Mouse (Mus musculus): ENCODE data around the gene Aldh1b1. TPM values are rescaled to one million over a fixed set of nuclear protein-coding genes. Genes with fewer than 3 reads are reported as not detected.

Gene Aldh1b1
- polyA plus RNA-seq, 1 experiment from 2014 or later, result 11.8 TPM

DNA sequence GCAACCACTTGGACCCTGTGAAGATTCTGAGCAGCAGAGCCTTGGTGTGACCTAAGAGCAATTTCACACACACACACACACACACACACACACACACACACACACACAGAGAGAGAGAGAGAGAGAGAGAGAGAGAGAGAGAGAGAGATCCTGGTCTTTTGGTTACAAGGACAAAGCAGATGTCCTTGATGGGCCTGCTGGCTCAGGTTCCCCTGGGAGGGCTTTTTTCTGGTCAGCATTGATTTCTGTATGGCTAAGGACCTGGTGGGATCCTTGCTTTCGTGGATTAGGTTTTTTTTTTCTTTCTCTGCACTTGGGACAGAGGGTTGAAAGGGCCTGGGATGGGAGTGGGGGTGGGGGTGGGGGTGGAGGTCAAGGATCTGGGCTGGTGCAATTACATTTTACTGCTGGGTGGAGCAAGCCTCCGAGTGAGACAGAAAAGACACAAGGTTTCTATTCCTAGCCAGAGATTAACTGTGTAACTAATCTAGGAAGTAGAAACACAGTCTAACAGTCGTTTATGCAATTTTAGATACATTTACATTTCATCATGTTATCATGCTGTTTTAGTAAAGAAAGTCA, 1.2 kb downstream of the Aldh1b1 start:
- H3K36me3 ChIP-seq (ENCODE audit: insufficient read depth, low read length), result no peaks in the 10 kb centered on the region
- H3K9me3 ChIP-seq (ENCODE audit: low read length), result no peaks in the 10 kb centered on the region
- H3K27me3 ChIP-seq (ENCODE audit: insufficient read depth, low read length), result no peaks in the 10 kb centered on the region
- no peak overlapping the region for H3K4me3 ChIP-seq (ENCODE audit: low read length)
- H3K4me1 ChIP-seq (ENCODE audit: insufficient read depth, low read length), result peaks cover 14% of the 10 kb centered on the region
- H3K4me2 ChIP-seq (replicated peaks; ENCODE audit: low read depth, low read length), result no peak overlapping the region; the same call in 1 of the 2 replicates
- ATAC-seq (ENCODE audit: low FRiP score, low TSS enrichment), result no peak
- H3K9ac ChIP-seq (replicated peaks; ENCODE audit: low read length), result no peak overlapping the region
- H3K27ac ChIP-seq (ENCODE audit: low read length), result no peak overlapping the region
- 20% methylated on average over 3 of the region's 3 CpGs for WGBS

DNA sequence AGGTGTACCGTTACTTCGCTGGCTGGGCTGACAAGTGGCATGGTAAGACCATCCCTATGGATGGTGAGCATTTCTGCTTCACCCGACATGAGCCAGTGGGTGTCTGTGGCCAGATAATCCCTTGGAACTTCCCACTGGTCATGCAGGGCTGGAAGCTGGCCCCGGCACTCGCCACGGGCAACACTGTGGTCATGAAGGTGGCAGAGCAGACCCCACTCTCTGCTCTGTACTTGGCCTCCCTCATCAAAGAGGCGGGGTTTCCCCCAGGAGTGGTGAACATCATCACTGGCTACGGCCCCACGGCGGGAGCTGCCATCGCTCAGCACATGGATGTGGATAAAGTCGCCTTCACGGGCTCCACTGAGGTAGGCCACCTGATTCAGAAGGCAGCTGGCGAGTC, 4.1 kb downstream of the Aldh1b1 start:
- Histone ChIP-seq H3K4me2 (replicated peaks; ENCODE audit: low read depth, low read length) (no peak overlapping the region), H3K9ac (replicated peaks; ENCODE audit: low read length) (no peak overlapping the region), H3K27ac (ENCODE audit: low read length) (no peak overlapping the region), H3K4me1 (ENCODE audit: insufficient read depth, low read length) (peaks cover 5% of the 10 kb centered on the region), H3K36me3 (ENCODE audit: insufficient read depth, low read length) (no peaks in the 10 kb centered on the region), H3K9me3 (ENCODE audit: low read length) (no peaks in the 10 kb centered on the region), H3K4me3 (ENCODE audit: low read length) (no peak overlapping the region), H3K27me3 (ENCODE audit: insufficient read depth, low read length) (no peaks in the 10 kb centered on the region)
- WGBS, result 94% methylated on average over 14 of the region's 14 CpGs
- no peak for ATAC-seq (ENCODE audit: low FRiP score, low TSS enrichment)

DNA sequence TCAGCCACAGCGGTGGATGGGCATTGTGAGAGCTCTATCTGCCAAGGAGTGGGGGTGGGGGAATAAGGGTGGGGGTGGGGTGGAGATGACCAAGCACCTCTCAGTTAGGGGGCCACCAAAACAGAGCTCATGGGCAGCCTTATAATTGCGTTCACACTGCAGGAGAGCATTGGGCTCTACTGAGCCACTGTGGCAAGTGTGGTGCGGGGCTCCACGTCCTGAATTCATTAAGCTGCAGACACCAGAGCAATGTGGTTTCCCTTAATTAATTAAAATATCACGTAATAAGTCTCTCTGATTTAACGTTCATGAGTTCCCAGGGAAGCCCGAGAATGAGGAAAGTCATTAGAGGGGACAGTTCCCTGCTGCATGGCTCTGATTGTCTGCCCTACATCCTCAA, 9.2 kb downstream of the Aldh1b1 start:
- Histone ChIP-seq H3K9me3 (ENCODE audit: low read length) (no peaks in the 10 kb centered on the region), H3K4me3 (ENCODE audit: low read length) (no peak overlapping the region), H3K27ac (ENCODE audit: low read length) (no peak overlapping the region), H3K36me3 (ENCODE audit: insufficient read depth, low read length) (no peaks in the 10 kb centered on the region), H3K4me2 (replicated peaks; ENCODE audit: low read depth, low read length) (no peak overlapping the region), H3K27me3 (ENCODE audit: insufficient read depth, low read length) (no peaks in the 10 kb centered on the region; the same call in 1 of the 2 replicates), H3K9ac (replicated peaks; ENCODE audit: low read length) (no peak overlapping the region), H3K4me1 (ENCODE audit: insufficient read depth, low read length) (no peaks in the 10 kb centered on the region)
- 58% methylated on average over 7 of the region's 7 CpGs for WGBS
- ATAC-seq (ENCODE audit: low FRiP score, low TSS enrichment), result no peak

DNA sequence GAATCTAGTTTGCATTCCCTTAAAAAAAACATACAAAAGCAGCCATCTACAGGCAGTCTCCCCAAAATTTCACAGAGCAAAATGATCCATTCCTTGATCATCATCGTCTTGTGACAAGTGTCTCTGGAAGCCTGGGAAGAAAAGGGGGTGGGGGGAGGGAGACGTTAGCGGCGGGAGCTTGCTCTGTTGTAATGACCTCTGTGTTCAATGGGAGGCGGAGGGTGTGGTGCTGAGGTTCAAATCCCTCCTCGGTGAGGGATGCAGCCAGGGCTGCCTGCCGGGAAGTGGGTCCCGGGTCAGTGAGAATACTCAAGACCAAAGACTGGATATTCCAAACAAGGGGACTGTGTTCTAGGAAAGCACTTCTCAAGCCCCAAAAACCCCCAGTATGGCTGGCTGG, 12.4 kb downstream of the Aldh1b1 start:
- H3K27me3 ChIP-seq (ENCODE audit: insufficient read depth, low read length), result no peaks in the 10 kb centered on the region; the same call in 1 of the 2 replicates
- no peak overlapping the region for H3K9ac ChIP-seq (replicated peaks; ENCODE audit: low read length)
- no peaks in the 10 kb centered on the region for H3K36me3 ChIP-seq (ENCODE audit: insufficient read depth, low read length)
- H3K4me1 ChIP-seq (ENCODE audit: insufficient read depth, low read length), result no peaks in the 10 kb centered on the region
- H3K9me3 ChIP-seq (ENCODE audit: low read length), result no peaks in the 10 kb centered on the region
- H3K4me3 ChIP-seq (ENCODE audit: low read length), result no peak overlapping the region
- ATAC-seq (ENCODE audit: low FRiP score, low TSS enrichment), result no peak
- H3K27ac ChIP-seq (ENCODE audit: low read length), result no peak overlapping the region
- no peak overlapping the region for H3K4me2 ChIP-seq (replicated peaks; ENCODE audit: low read depth, low read length)
- WGBS, result 21% methylated on average over 8 of the region's 8 CpGs

DNA sequence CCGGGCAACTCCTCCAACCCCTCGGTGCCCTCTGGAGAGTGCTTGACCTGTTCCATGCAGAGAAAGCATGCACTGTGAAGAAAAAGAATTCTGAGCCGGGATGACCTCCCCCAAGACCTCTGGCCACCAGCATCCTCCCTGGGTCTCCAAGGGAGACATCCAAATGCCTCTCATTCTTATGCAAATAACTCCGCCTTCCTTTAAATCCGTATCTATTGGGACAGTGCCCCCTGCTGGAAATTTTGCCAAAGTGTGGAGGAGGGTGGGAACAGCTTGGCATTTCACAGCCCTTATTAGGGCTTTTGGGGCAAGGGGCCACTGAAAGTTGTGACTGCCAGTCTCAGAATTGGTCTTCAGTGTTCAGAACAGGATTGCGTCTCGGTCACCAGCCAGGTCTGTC, 16.7 kb downstream of the Aldh1b1 start:
- 49% methylated on average over 7 of the region's 7 CpGs for WGBS
- H3K4me2 ChIP-seq (replicated peaks; ENCODE audit: low read depth, low read length), result no peak overlapping the region
- H3K9ac ChIP-seq (replicated peaks; ENCODE audit: low read length), result no peak overlapping the region
- H3K36me3 ChIP-seq (ENCODE audit: insufficient read depth, low read length), result no peaks in the 10 kb centered on the region
- H3K27ac ChIP-seq (ENCODE audit: low read length), result no peak overlapping the region
- no peaks in the 10 kb centered on the region; the same call in 1 of the 2 replicates for H3K27me3 ChIP-seq (ENCODE audit: insufficient read depth, low read length)
- no peaks in the 10 kb centered on the region for H3K9me3 ChIP-seq (ENCODE audit: low read length)
- H3K4me3 ChIP-seq (ENCODE audit: low read length), result no peak overlapping the region
- peaks cover 16% of the 10 kb centered on the region for H3K4me1 ChIP-seq (ENCODE audit: insufficient read depth, low read length)
- ATAC-seq (ENCODE audit: low FRiP score, low TSS enrichment), result no peak

DNA sequence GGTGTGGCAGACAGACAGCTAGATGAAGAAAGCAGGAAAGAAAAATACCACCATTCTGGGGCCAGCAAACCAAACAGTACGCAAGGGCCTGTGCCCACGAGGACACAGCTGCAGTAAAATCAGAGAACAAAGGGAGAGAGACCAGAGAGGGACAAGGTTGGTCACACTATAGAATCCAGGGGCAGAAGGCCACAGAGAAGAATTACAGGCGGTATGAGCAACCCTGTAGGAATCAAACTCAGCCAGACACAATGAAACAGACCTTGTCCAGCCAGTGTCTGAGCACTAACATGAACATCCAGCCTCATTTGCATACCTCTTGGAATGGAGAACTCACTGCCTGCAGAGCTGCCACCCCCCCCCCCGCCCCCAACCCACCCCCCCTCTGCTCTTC, 20.0 kb downstream of the Aldh1b1 start:
- no peak overlapping the region for H3K27ac ChIP-seq (ENCODE audit: low read length)
- peak overlapping the region; percentile 61 for H3K4me2 ChIP-seq (replicated peaks; ENCODE audit: low read depth, low read length)
- H3K36me3 ChIP-seq (ENCODE audit: insufficient read depth, low read length), result no peaks in the 10 kb centered on the region
- ATAC-seq (ENCODE audit: low FRiP score, low TSS enrichment), result no peak; the same call in 1 of the 2 replicates
- no peak overlapping the region for H3K9ac ChIP-seq (replicated peaks; ENCODE audit: low read length)
- H3K27me3 ChIP-seq (ENCODE audit: insufficient read depth, low read length), result peaks cover 13% of the 10 kb centered on the region
- H3K9me3 ChIP-seq (ENCODE audit: low read length), result no peaks in the 10 kb centered on the region
- no peak overlapping the region for H3K4me3 ChIP-seq (ENCODE audit: low read length)
- WGBS, result 22% methylated on average over 4 of the region's 4 CpGs
- peaks cover 16% of the 10 kb centered on the region for H3K4me1 ChIP-seq (ENCODE audit: insufficient read depth, low read length)

DNA sequence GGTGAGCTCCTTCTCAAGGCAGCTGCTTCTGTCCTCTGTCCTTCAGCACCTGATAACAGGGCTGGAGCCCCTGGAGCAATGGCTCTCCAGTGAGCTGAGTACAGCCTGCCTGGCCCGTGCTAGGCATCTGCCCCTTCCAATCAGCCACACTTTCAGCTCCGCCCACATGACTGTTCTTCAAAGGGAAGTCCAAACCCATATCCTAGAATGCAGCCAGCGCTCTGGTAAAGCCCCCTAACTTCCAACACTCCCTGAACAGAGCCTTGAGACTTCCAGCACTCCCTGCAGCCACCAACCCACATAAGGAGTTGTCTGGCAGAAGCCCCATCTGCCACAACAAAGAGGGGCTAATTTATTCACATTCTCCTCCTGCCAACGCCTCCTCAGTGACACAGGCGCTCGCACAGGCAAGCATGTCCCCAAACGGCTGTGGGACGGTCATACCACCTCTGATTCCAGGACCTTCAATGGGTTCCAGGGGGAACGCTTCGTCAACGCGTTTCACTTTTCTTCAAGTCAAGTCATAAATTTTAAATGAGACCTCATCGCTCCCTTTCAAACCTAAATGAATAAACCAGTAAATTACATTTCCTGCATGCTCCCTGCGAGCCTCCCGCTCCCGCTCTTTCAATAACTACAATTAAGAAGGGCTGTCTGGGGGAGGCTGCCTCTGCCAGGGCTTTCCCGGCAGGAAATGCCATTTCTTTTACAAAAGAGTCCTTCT, 20.5 kb downstream of the Aldh1b1 start:
- under 1% methylated on average over 17 of the region's 17 CpGs for whole genome bisulfite sequencing
- ATAC-seq (ENCODE audit: low FRiP score, low TSS enrichment), result peak; percentile 72
- Histone ChIP-seq H3K9ac (replicated peaks; ENCODE audit: low read length) (0 out of 2 replicates have a peak overlapping the region, but pooled peaks have one; percentile 0), H3K27me3 (ENCODE audit: insufficient read depth, low read length) (peaks cover 18% of the 10 kb centered on the region), H3K9me3 (ENCODE audit: low read length) (no peaks in the 10 kb centered on the region), H3K36me3 (ENCODE audit: insufficient read depth, low read length) (no peaks in the 10 kb centered on the region), H3K27ac (ENCODE audit: low read length) (no peak overlapping the region), H3K4me2 (replicated peaks; ENCODE audit: low read depth, low read length) (peak overlapping the region; percentile 61), H3K4me1 (ENCODE audit: insufficient read depth, low read length) (peaks cover 16% of the 10 kb centered on the region), H3K4me3 (ENCODE audit: low read length) (peak overlapping the region; percentile 39)

DNA sequence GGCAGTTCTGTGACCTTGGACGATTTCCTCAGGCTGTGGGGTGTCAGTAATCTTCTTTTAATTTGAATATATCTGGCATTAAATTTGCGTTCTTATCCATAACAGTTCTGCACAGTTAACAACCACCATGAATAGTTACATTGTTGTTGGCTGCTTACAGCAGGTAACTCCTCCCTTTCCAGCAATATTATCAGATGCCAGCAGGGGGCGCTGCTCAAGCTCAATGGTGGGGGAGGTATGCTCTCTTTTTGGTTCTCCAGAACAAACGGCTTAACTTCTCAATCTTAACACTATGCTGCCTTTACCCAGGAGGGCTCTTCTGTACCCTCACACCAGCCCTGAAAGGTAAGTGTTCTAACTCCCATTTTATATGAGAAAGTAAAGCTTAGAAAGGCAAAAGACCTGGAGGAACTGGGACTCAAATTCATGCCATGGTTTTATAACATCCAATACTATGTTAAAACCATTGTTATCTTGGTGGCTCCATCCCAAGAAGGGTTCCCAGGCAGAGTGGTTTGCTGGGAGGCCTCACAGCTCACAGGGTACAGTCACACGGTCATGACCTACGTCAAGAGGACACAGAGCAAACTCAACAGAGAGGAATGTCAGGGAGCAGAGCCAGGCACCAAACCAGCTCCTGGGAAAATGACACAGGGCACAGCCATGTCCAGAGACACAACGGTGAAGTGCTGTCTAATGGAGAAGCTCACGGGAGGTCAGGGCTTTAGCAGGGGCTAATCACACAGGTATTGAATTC, 21.4 kb downstream of the Aldh1b1 start:
- Histone ChIP-seq H3K9me3 (ENCODE audit: low read length) (no peaks in the 10 kb centered on the region), H3K9ac (replicated peaks; ENCODE audit: low read length) (0 out of 2 replicates have a peak overlapping the region, but pooled peaks have one; percentile 0), H3K4me2 (replicated peaks; ENCODE audit: low read depth, low read length) (peak overlapping the region; percentile 61), H3K4me3 (ENCODE audit: low read length) (no peak overlapping the region), H3K4me1 (ENCODE audit: insufficient read depth, low read length) (peaks cover 16% of the 10 kb centered on the region), H3K36me3 (ENCODE audit: insufficient read depth, low read length) (no peaks in the 10 kb centered on the region), H3K27me3 (ENCODE audit: insufficient read depth, low read length) (peaks cover 27% of the 10 kb centered on the region), H3K27ac (ENCODE audit: low read length) (no peak overlapping the region)
- ATAC-seq (ENCODE audit: low FRiP score, low TSS enrichment), result no peak
- 40% methylated on average over 8 of the region's 8 CpGs for WGBS

DNA sequence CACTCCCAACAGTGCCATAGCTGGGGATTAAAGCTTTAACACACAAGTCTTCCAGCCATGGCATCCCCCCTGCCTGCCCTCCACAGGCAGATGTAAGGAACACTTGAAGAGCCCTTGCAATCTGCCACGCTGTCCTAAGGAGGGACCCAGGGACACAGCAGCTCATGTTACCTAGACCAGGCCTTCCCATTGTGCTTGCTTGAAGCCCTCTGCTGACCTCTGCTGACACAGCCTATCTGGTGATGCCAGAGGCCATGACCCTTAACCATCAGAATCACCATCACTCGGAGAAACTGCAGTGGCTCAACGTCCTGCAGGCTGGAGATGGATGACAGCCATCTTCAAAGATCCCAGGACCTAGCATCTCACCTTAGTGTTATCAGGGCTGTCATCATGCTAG, 23.2 kb downstream of the Aldh1b1 start:
- Histone ChIP-seq H3K4me2 (replicated peaks; ENCODE audit: low read depth, low read length) (no peak overlapping the region), H3K27ac (ENCODE audit: low read length) (no peak overlapping the region), H3K9me3 (ENCODE audit: low read length) (no peaks in the 10 kb centered on the region), H3K27me3 (ENCODE audit: insufficient read depth, low read length) (peaks cover 44% of the 10 kb centered on the region), H3K4me1 (ENCODE audit: insufficient read depth, low read length) (peaks cover 22% of the 10 kb centered on the region), H3K9ac (replicated peaks; ENCODE audit: low read length) (no peak overlapping the region), H3K36me3 (ENCODE audit: insufficient read depth, low read length) (no peaks in the 10 kb centered on the region), H3K4me3 (ENCODE audit: low read length) (no peak overlapping the region)
- no peak for ATAC-seq (ENCODE audit: low FRiP score, low TSS enrichment)
- 29% methylated on average over 3 of the region's 3 CpGs for WGBS

Data from kidney, embryonic 16.5 days (tissue).